Mouse (Mus musculus): ENCODE results near the gene Actg1.

Gene Actg1

GRCm38 (mm10) chr11:120344310-120344920 is 3.9 kb downstream of the Actg1 start:
- DNase-seq, result no peak

- no peak for DNase-seq
These were observed 4.6 kb downstream of the Actg1 start for GRCm38 (mm10) chr11:120343519-120344309.

GRCm38 (mm10) chr11:120342656-120343160 is 5.6 kb downstream of the Actg1 start:
- no peak for DNase-seq

- DNase-seq, result no peak
These were observed 6.7 kb downstream of the Actg1 start for GRCm38 (mm10) chr11:120341661-120342060.

GRCm38 (mm10) chr11:120339978-120340513 is 8.3 kb downstream of the Actg1 start:
- DNase-seq, result no peak

- DNase-seq, result no peak
These were observed 9.6 kb downstream of the Actg1 start for GRCm38 (mm10) chr11:120338786-120339185.

GRCm38 (mm10) chr11:120337447-120337846 is 10.9 kb downstream of the Actg1 start:
- DNase-seq, result no peak

- no peak for DNase-seq
These were observed 12.8 kb downstream of the Actg1 start for GRCm38 (mm10) chr11:120335431-120336021.

GRCm38 (mm10) chr11:120320156-120320555 is 28.2 kb downstream of the Actg1 start:
- DNase-seq, result no peak

- DNase-seq, result no peak
These were observed 29.0 kb downstream of the Actg1 start for GRCm38 (mm10) chr11:120319310-120319709.

- no peak for DNase-seq
These were observed 30.9 kb downstream of the Actg1 start for GRCm38 (mm10) chr11:120317456-120317855.

GRCm38 (mm10) chr11:120316690-120317254 is 31.6 kb downstream of the Actg1 start:
- no peak for DNase-seq

- DNase-seq, result peak; percentile 90 to 96
These were observed 32.3 kb downstream of the Actg1 start for GRCm38 (mm10) chr11:120315832-120316689.

- peak in 1 of 2 experiments; percentile 51 for DNase-seq
These were observed 33.0 kb downstream of the Actg1 start for GRCm38 (mm10) chr11:120315416-120315761.

GRCm38 (mm10) chr11:120314721-120315415 is 33.5 kb downstream of the Actg1 start:
- DNase-seq, result peak in 1 of 2 experiments; percentile 39

GRCm38 (mm10) chr11:120313906-120314685 is 34.2 kb downstream of the Actg1 start:
- DNase-seq, result peak in 1 of 2 experiments; percentile 3

- DNase-seq, result no peak
These were observed 36.3 kb downstream of the Actg1 start for GRCm38 (mm10) chr11:120312069-120312468.

GRCm38 (mm10) chr11:120311561-120311960 is 36.8 kb downstream of the Actg1 start:
- DNase-seq, result peak in 1 of 2 experiments; percentile 22

GRCm38 (mm10) chr11:120310813-120311312 is 37.5 kb downstream of the Actg1 start:
- peak; percentile 94 to 97 for DNase-seq
